Mouse (Mus musculus) heart, embryonic 10.5 days (tissue): ENCODE data around the gene Proser3. TPM values are rescaled to one million over a fixed set of nuclear protein-coding genes. Genes with fewer than 3 reads are reported as not detected.

ENCODE experiments used
- DNase-seq: peaks from one replicate; pipeline ENCODE4 v3.0.0-alpha.2; 2017; ENCODE audit warnings: low spot score
- H3K27ac ChIP-seq: fragments of 300-500 bp; sonication (generic); 2 replicates; pipeline ENCODE4 v1.5.1; 2016; ENCODE audit warnings: mild to moderate bottlenecking
- H3K27me3 ChIP-seq: fragments of 300-500 bp; sonication (generic); 2 replicates; pipeline ENCODE4 v1.6.1; 2016; ENCODE audit warnings: mild to moderate bottlenecking; ENCODE audit not compliant: poor library complexity, insufficient read depth, severe bottlenecking
- H3K36me3 ChIP-seq: fragments of 300-500 bp; sonication (generic); 2 replicates; pipeline ENCODE4 v1.6.1; 2016; ENCODE audit warnings: mild to moderate bottlenecking, moderate library complexity
- H3K4me1 ChIP-seq: fragments of 300-500 bp; sonication (generic); 2 replicates; pipeline ENCODE4 v1.6.1; 2016; ENCODE audit warnings: mild to moderate bottlenecking
- H3K4me3 ChIP-seq: fragments of 300-500 bp; sonication (generic); 2 replicates; pipeline ENCODE4 v1.5.1; 2016; ENCODE audit warnings: mild to moderate bottlenecking, moderate library complexity
- H3K9me3 ChIP-seq: fragments of 300-500 bp; sonication (generic); 2 replicates; pipeline ENCODE4 v1.6.1; 2016; ENCODE audit warnings: mild to moderate bottlenecking, moderate library complexity
- WGBS: fragments of 180-500 bp; shearing (Covaris S2); methylation state at CpG from one replicate; pipeline ENCODE4 v1.1.7; 2016; 5-methylcytosine and 5-hydroxymethylcytosine counted together
- microRNA-seq: library from miRNA; unstranded; fragments of <30 nt; microRNA quantifications from one replicate; pipeline ENCODE4, GENCODE M21; 2017
- polyA plus RNA-seq: library from polyadenylated mRNA; unstranded; fragments of >200 nt; fragmentation: Nextera tagmentation; extraction: Ambion mirVana; gene quantifications from 2 replicates; pipeline ENCODE4 v1.2.1, GENCODE M21; 2016

The Proser3 gene
- polyA plus RNA-seq, 1 experiment from 2014 or later, result 13.0 TPM

GRCm38 (mm10) chr7:30490251-30490956, 61.7 kb downstream of the Proser3 start:
- no peak overlapping the region for H3K4me3 ChIP-seq
- H3K27me3 ChIP-seq, result peaks cover 29% of the 10 kb centered on the region; the same call in 1 of the 2 replicates
- no peaks in the 10 kb centered on the region for H3K9me3 ChIP-seq
- H3K36me3 ChIP-seq, result no peaks in the 10 kb centered on the region
- no peak overlapping the region for H3K27ac ChIP-seq
- WGBS, result 28% methylated on average over 16 of the region's 16 CpGs
- no peak for DNase-seq
- no peaks in the 10 kb centered on the region for H3K4me1 ChIP-seq

Small RNAs within 50 kb of the gene (microRNA-seq; reads per million reads assigned to microRNA genes)
- gene Gm38670 (1.8 reads per million), gene Mir3569 (not detected)

Other genes with a start within 250 kb of the Proser3 start
- 68.2 and 71.8 TPM in 2 replicates for gene Alkbh6, start 243.6 kb downstream of the Proser3 start, polyA plus RNA-seq
- 26.8 and 43.1 TPM in 2 replicates for gene Syne4, start 237.5 kb downstream of the Proser3 start, polyA plus RNA-seq
- 2.5 and 3.2 TPM in 2 replicates for gene E130208F15Rik, start 230.6 kb downstream of the Proser3 start, polyA plus RNA-seq
- gene Sdhaf1, start 228.4 kb downstream of the Proser3 start, polyA plus RNA-seq, result 15.1 and 16.4 TPM in 2 replicates
- gene Lrfn3, start 189.5 kb downstream of the Proser3 start, polyA plus RNA-seq, result 1.3 and 2.0 TPM in 2 replicates
- 2.2 and 9.0 TPM in 2 replicates for gene Tyrobp, start 138.5 kb downstream of the Proser3 start, polyA plus RNA-seq
- gene Hcst, start 132.4 kb downstream of the Proser3 start, polyA plus RNA-seq, result 0.35 TPM in 1 of 2 replicates, not detected in the other
- gene Nfkbid, start 130.6 kb downstream of the Proser3 start, polyA plus RNA-seq, result 1.5 and 1.6 TPM in 2 replicates
- gene Aplp1, start 106.8 kb downstream of the Proser3 start, polyA plus RNA-seq, result 44.3 and 50.4 TPM in 2 replicates
- 3.3 and 5.2 TPM in 2 replicates for gene Kirrel2, start 94.6 kb downstream of the Proser3 start, polyA plus RNA-seq
- 0.55 and 0.79 TPM in 2 replicates for gene Nphs1, start 94.0 kb downstream of the Proser3 start, polyA plus RNA-seq
- 0.30 and 3.0 TPM in 2 replicates for gene Prodh2, start 58.7 kb downstream of the Proser3 start, polyA plus RNA-seq
- 8.5 and 9.0 TPM in 2 replicates for gene Arhgap33, start 17.2 kb downstream of the Proser3 start, polyA plus RNA-seq
- gene Hspb6, start 121 bp downstream of the Proser3 start, polyA plus RNA-seq, result 4.2 and 8.3 TPM in 2 replicates
- 31.5 and 35.6 TPM in 2 replicates for gene Lin37, start 7.5 kb upstream of the Proser3 start, polyA plus RNA-seq
- 87.8 and 90.4 TPM in 2 replicates for gene U2af1l4, start 11.0 kb upstream of the Proser3 start, polyA plus RNA-seq
- gene Gm49396, start 11.0 kb upstream of the Proser3 start, polyA plus RNA-seq, result 9.9 and 12.3 TPM in 2 replicates
- gene Psenen, start 11.3 kb upstream of the Proser3 start, polyA plus RNA-seq, result 112 and 124 TPM in 2 replicates
- gene Igflr1, start 13.1 kb upstream of the Proser3 start, polyA plus RNA-seq, result 2.6 and 4.1 TPM in 2 replicates
- gene Kmt2b, start 36.4 kb upstream of the Proser3 start, polyA plus RNA-seq, result 5.6 and 8.3 TPM in 2 replicates
- gene Zbtb32, start 46.6 kb upstream of the Proser3 start, polyA plus RNA-seq, result 0.19 and 0.27 TPM in 2 replicates
- gene Upk1a, start 60.5 kb upstream of the Proser3 start, polyA plus RNA-seq, result 1.8 and 2.7 TPM in 2 replicates
- gene Cox6b1, start 73.9 kb upstream of the Proser3 start, polyA plus RNA-seq, result 1,107 and 1,574 TPM in 2 replicates
- 5.5 and 5.9 TPM in 2 replicates for gene Etv2, start 83.6 kb upstream of the Proser3 start, polyA plus RNA-seq
- 111 and 130 TPM in 2 replicates for gene Rbm42, start 98.0 kb upstream of the Proser3 start, polyA plus RNA-seq
- 51.3 and 59.8 TPM in 2 replicates for gene Haus5, start 112.7 kb upstream of the Proser3 start, polyA plus RNA-seq
- not detected in 2 replicates for gene Pmis2, start 119.3 kb upstream of the Proser3 start, polyA plus RNA-seq
- 0.48 and 1.1 TPM in 2 replicates for gene 2200002J24Rik, start 146.6 kb upstream of the Proser3 start, polyA plus RNA-seq
- gene Atp4a, start 159.9 kb upstream of the Proser3 start, polyA plus RNA-seq, result 1.1 and 1.5 TPM in 2 replicates
- 183 and 189 TPM in 2 replicates for gene Tmem147, start 177.2 kb upstream of the Proser3 start, polyA plus RNA-seq
- 0.23 and 0.48 TPM in 2 replicates for gene Gapdhs, start 191.4 kb upstream of the Proser3 start, polyA plus RNA-seq
- gene Sbsn, start 199.2 kb upstream of the Proser3 start, polyA plus RNA-seq, result 0.84 and 1.1 TPM in 2 replicates
- 0.39 and 0.81 TPM in 2 replicates for gene Dmkn, start 211.5 kb upstream of the Proser3 start, polyA plus RNA-seq
- gene Krtdap, start 235.6 kb upstream of the Proser3 start, polyA plus RNA-seq, result not detected in 2 replicates